Mouse (Mus musculus): ENCODE data around the gene Serpina1b.
"Not testable (repeated sequence)": the region's sequence is repeated elsewhere in the genome, so short reads cannot be mapped to it uniquely, and the experiment has no call there.

GRCm38 (mm10) chr12:103735566-103735965 lies 94.6 kb downstream of the Serpina1b start:
- not testable (repeated sequence) for TF ChIP-seq POLR2A (IDR thresholded peaks at IDR 0.05; ENCODE audit: borderline replicate concordance, low read depth, low read length); CTCF (IDR thresholded peaks at IDR 0.05; ENCODE audit: low read depth, low read length)

Data from bone marrow macrophage, adult 2 months (primary cell).